In genomic region chr5:69756769-69757485, GRCm38 (mm10) we compare ENCODE assay signal across 22 mouse cellular contexts.
DNase-seq lines count a peak whose midpoint lies in the region; ATAC-seq lines count a peak whose summit lies in the region.
"Had no signal": no experiment of that assay in that cellular context is flagged by ENCODE, and none has a peak within 500 bp of the region (broad histone marks: within the 10 kb centered on the region; RNA-seq: fewer than 3 reads in every experiment).

No protein-coding gene starts in this region.

- ATAC-seq in neural tube, embryonic 12.5 days (ENCODE audit: low FRiP score, low read depth), result peak; percentile 80
- ATAC-seq in neural tube, embryonic 15.5 days (ENCODE audit: low FRiP score), result no peak
- ATAC-seq in midbrain, embryonic 13.5 days, result peak; percentile 73
- ATAC-seq: CD4-positive, CD25-positive, alpha-beta regulatory T cell, adult 4 months; Patski had no signal

- no peak overlapping the region for H3K27ac ChIP-seq in neural tube, embryonic 12.5 days
- H3K27ac ChIP-seq in neural tube, embryonic 15.5 days (replicated peaks), result no peak overlapping the region
- H3K27ac ChIP-seq in midbrain, embryonic 13.5 days, result no peak overlapping the region
- H3K27ac ChIP-seq: heart, embryonic 15.5 days; layer of hippocampus, adult 2 months; limb, embryonic 13.5 days; liver, embryonic 13.5 days had no signal

- no peaks in the 10 kb centered on the region for H3K4me1 ChIP-seq in neural tube, embryonic 12.5 days
- no peaks in the 10 kb centered on the region for H3K4me1 ChIP-seq in neural tube, embryonic 15.5 days
- H3K4me1 ChIP-seq in midbrain, embryonic 13.5 days (replicated peaks), result peaks cover 10% of the 10 kb centered on the region; the same call in 1 of the 2 replicates
- H3K4me1 ChIP-seq: heart, embryonic 15.5 days; limb, embryonic 13.5 days; liver, embryonic 13.5 days had no signal

- H3K27me3 ChIP-seq in neural tube, embryonic 12.5 days (replicated peaks), result no peaks in the 10 kb centered on the region
- no peaks in the 10 kb centered on the region for H3K27me3 ChIP-seq in neural tube, embryonic 15.5 days (replicated peaks)
- H3K27me3 ChIP-seq in midbrain, embryonic 13.5 days, result no peaks in the 10 kb centered on the region
- H3K27me3 ChIP-seq: heart, embryonic 15.5 days; limb, embryonic 13.5 days; liver, embryonic 13.5 days; Patski had no signal

- peak; percentile 35 for DNase-seq in adrenal gland, adult 8-10 months
- no peak for DNase-seq in adrenal gland, adult 18-20 months (ENCODE audit: low spot score in 2 of 2)
- DNase-seq in urinary bladder, adult 18-20 months (ENCODE audit: low spot score in 2 of 2), result no peak
- DNase-seq in natural killer cell, adult 2 months (ENCODE audit: low spot score in 2 of 2), result no peak
- no peak for DNase-seq in retina, postnatal 1 day
- DNase-seq: gastrocnemius, postnatal 25 days; heart, postnatal 4 days; kidney, adult 2 months; kidney, postnatal 10 days; layer of hippocampus, postnatal 36 days; liver, embryonic 13.5 days; lung, embryonic 14.5 days; lung, postnatal 4 days; thymus, postnatal 25 days had no signal

- H3K36me3 ChIP-seq in neural tube, embryonic 12.5 days, result no peaks in the 10 kb centered on the region
- H3K36me3 ChIP-seq in neural tube, embryonic 15.5 days, result no peaks in the 10 kb centered on the region
- no peaks in the 10 kb centered on the region for H3K36me3 ChIP-seq in midbrain, embryonic 13.5 days
- H3K36me3 ChIP-seq: heart, embryonic 15.5 days; limb, embryonic 13.5 days; liver, embryonic 13.5 days had no signal

- no peak overlapping the region for H3K4me3 ChIP-seq in neural tube, embryonic 12.5 days
- no peak overlapping the region for H3K4me3 ChIP-seq in neural tube, embryonic 15.5 days (replicated peaks)
- no peak overlapping the region for H3K4me3 ChIP-seq in midbrain, embryonic 13.5 days (replicated peaks)
- H3K4me3 ChIP-seq: heart, embryonic 15.5 days; layer of hippocampus, adult 2 months; limb, embryonic 13.5 days; liver, embryonic 13.5 days had no signal

- WGBS in neural tube, embryonic 12.5 days, result 60% methylated on average over 3 of the region's 3 CpGs
- 44% methylated on average over 3 of the region's 3 CpGs for WGBS in neural tube, embryonic 15.5 days
- 68% methylated on average over 3 of the region's 3 CpGs for WGBS in midbrain, embryonic 13.5 days

- no peaks in the 10 kb centered on the region for H3K9me3 ChIP-seq in neural tube, embryonic 12.5 days
- no peaks in the 10 kb centered on the region for H3K9me3 ChIP-seq in neural tube, embryonic 15.5 days (replicated peaks)
- H3K9me3 ChIP-seq in midbrain, embryonic 13.5 days, result no peaks in the 10 kb centered on the region
- H3K9me3 ChIP-seq: heart, embryonic 15.5 days; limb, embryonic 13.5 days; liver, embryonic 13.5 days had no signal

- H3K4me2 ChIP-seq in neural tube, embryonic 12.5 days (replicated peaks), result no peak overlapping the region
- no peak overlapping the region for H3K4me2 ChIP-seq in neural tube, embryonic 15.5 days
- no peak overlapping the region for H3K4me2 ChIP-seq in midbrain, embryonic 13.5 days (replicated peaks)
- H3K4me2 ChIP-seq: heart, embryonic 15.5 days; limb, embryonic 13.5 days; liver, embryonic 13.5 days; lung, embryonic 14.5 days had no signal

- H3K9ac ChIP-seq in neural tube, embryonic 12.5 days, result no peak overlapping the region
- no peak overlapping the region for H3K9ac ChIP-seq in neural tube, embryonic 15.5 days (replicated peaks)
- H3K9ac ChIP-seq in midbrain, embryonic 13.5 days (replicated peaks), result no peak overlapping the region
- H3K9ac ChIP-seq: heart, embryonic 15.5 days; limb, embryonic 13.5 days; liver, embryonic 13.5 days; lung, embryonic 14.5 days had no signal
